Mouse (Mus musculus) kidney, embryonic 14.5 days (tissue): ENCODE data around the gene Tspan18. TPM values are rescaled to one million over a fixed set of nuclear protein-coding genes. Genes with fewer than 3 reads are reported as not detected.
A peak's percentile ranks its signal among the peaks of the same experiment; 100 is the strongest.

Source experiments
- ATAC-seq: fragments of 200-750 bp; cut with Nextera tagmentation; 2 replicates; pipeline ENCODE4 v1.8.0; 2017; ENCODE audit warnings: moderate number of reproducible peaks, mild to moderate bottlenecking, moderate TSS enrichment, moderate library complexity; ENCODE audit not compliant: low FRiP score, low TSS enrichment
- H3K27ac ChIP-seq: fragments of 300-500 bp; sonication (generic); 2 replicates; pipeline ENCODE4 v1.5.1; 2014; ENCODE audit warnings: low read depth, mild to moderate bottlenecking, low read length, moderate library complexity, mixed read lengths
- H3K27me3 ChIP-seq: fragments of 300-500 bp; sonication (generic); 2 replicates; pipeline ENCODE4 v1.6.1; 2014; ENCODE audit warnings: mild to moderate bottlenecking, low read length; ENCODE audit not compliant: control insufficient read depth, insufficient read depth
- H3K36me3 ChIP-seq: fragments of 300-500 bp; sonication (generic); 2 replicates; pipeline ENCODE4 v1.6.1; 2014; ENCODE audit warnings: low read length, mixed read lengths; ENCODE audit not compliant: control insufficient read depth, insufficient read depth
- H3K4me1 ChIP-seq: fragments of 300-500 bp; sonication (generic); 2 replicates; pipeline ENCODE4 v1.6.1; 2014; ENCODE audit warnings: low read length, mixed read lengths; ENCODE audit not compliant: control insufficient read depth, insufficient read depth
- H3K4me2 ChIP-seq: fragments of 300-500 bp; sonication (generic); replicated peaks from 2 replicates; pipeline ENCODE4 v1.6.1; 2014; ENCODE audit warnings: low read depth, mild to moderate bottlenecking, low read length
- H3K4me3 ChIP-seq: fragments of 300-500 bp; sonication (generic); 2 replicates; pipeline ENCODE4 v1.5.1; 2014; ENCODE audit warnings: mild to moderate bottlenecking, low read length
- H3K9ac ChIP-seq: fragments of 300-500 bp; sonication (generic); 2 replicates; pipeline ENCODE4 v1.6.1; 2014; ENCODE audit warnings: low read depth, mild to moderate bottlenecking, low read length, moderate library complexity
- H3K9me3 ChIP-seq: fragments of 300-500 bp; sonication (generic); 2 replicates; pipeline ENCODE4 v1.6.1; 2016; ENCODE audit warnings: low read length; ENCODE audit not compliant: control insufficient read depth
- WGBS: fragments of 180-500 bp; shearing (Covaris S2); extraction: QIAGEN DNeasy Blood & Tissue Kit; methylation state at CpG from one replicate; pipeline ENCODE4 v1.1.7; 2014; 5-methylcytosine and 5-hydroxymethylcytosine counted together
- polyA plus RNA-seq: library from polyadenylated mRNA; unstranded; fragments of >200 nt; fragmentation: Nextera tagmentation; extraction: Ambion mirVana; gene quantifications from 2 replicates; pipeline ENCODE4 v1.2.1, GENCODE M21; 2014

Tspan18 gene
- polyA plus RNA-seq, result 40.8 and 49.2 TPM in 2 replicates

- peaks cover 27% of the 10 kb centered on the region for H3K4me1 ChIP-seq
Measured at GRCm38 (mm10) chr2:93333817-93334731, at the start of gene Tspan18. Gene Tspan18 (minus strand): TSS chr2:93334505.

GRCm38 (mm10) chr2:93383831-93384230 lies 49.5 kb upstream of the Tspan18 start:
- Histone ChIP-seq H3K4me2 (no peak overlapping the region), H3K9me3 (no peaks in the 10 kb centered on the region), H3K27me3 (no peaks in the 10 kb centered on the region), H3K27ac (no peak overlapping the region), H3K4me1 (0 out of 2 replicates have a peak, but pooled peaks cover 3% of the 10 kb centered on the region), H3K36me3 (no peaks in the 10 kb centered on the region), H3K9ac (no peak overlapping the region), H3K4me3 (no peak overlapping the region)
- WGBS, result 83% methylated on average over 5 of the region's 5 CpGs
- no peak for ATAC-seq

More at GRCm38 (mm10) chr2:93333817-93334731, at the start of gene Tspan18:
- H3K9ac ChIP-seq, result peak within 1 kb of the TSS; percentile 83
- peak within 1 kb of the TSS; percentile 95 for H3K4me2 ChIP-seq
- H3K27ac ChIP-seq, result peak within 1 kb of the TSS; percentile 84
- ATAC-seq, result peak; percentile 85
- no peaks in the 10 kb centered on the region for H3K27me3 ChIP-seq
- no peaks in the 10 kb centered on the region; the same call in 1 of the 2 replicates for H3K36me3 ChIP-seq
- H3K9me3 ChIP-seq, result 0 out of 2 replicates have a peak, but pooled peaks cover 3% of the 10 kb centered on the region
- H3K4me3 ChIP-seq, result peak within 1 kb of the TSS; percentile 82
- WGBS, result under 1% methylated on average over 71 of the region's 95 CpGs

GRCm38 (mm10) chr2:93380680-93381089 lies 46.4 kb upstream of the Tspan18 start:
- Histone ChIP-seq H3K9me3 (no peaks in the 10 kb centered on the region), H3K27me3 (no peaks in the 10 kb centered on the region), H3K4me1 (0 out of 2 replicates have a peak, but pooled peaks cover 3% of the 10 kb centered on the region), H3K36me3 (no peaks in the 10 kb centered on the region), H3K27ac (no peak overlapping the region), H3K4me3 (no peak overlapping the region), H3K9ac (no peak overlapping the region), H3K4me2 (no peak overlapping the region)
- 27% methylated on average over 2 of the region's 2 CpGs for WGBS
- no peak for ATAC-seq

- no peak overlapping the region for H3K4me2 ChIP-seq
- H3K27ac ChIP-seq, result no peak overlapping the region
- no peaks in the 10 kb centered on the region for H3K9me3 ChIP-seq
- no peak overlapping the region for H3K9ac ChIP-seq
- 73% methylated on average over 15 of the region's 15 CpGs for WGBS
- 0 out of 2 replicates have a peak, but pooled peaks cover 3% of the 10 kb centered on the region for H3K4me1 ChIP-seq
- no peaks in the 10 kb centered on the region for H3K36me3 ChIP-seq
- no peak for ATAC-seq
- no peaks in the 10 kb centered on the region for H3K27me3 ChIP-seq
- no peak overlapping the region for H3K4me3 ChIP-seq
Measured at GRCm38 (mm10) chr2:93377797-93378196, 43.5 kb upstream of the Tspan18 start.

GRCm38 (mm10) chr2:93377157-93377556 lies 42.9 kb upstream of the Tspan18 start:
- 96% methylated on average over 3 of the region's 3 CpGs for WGBS
- Histone ChIP-seq H3K9me3 (no peaks in the 10 kb centered on the region), H3K27ac (no peak overlapping the region), H3K4me3 (no peak overlapping the region), H3K36me3 (no peaks in the 10 kb centered on the region), H3K4me1 (0 out of 2 replicates have a peak, but pooled peaks cover under 1% of the 10 kb centered on the region), H3K27me3 (no peaks in the 10 kb centered on the region), H3K9ac (no peak overlapping the region), H3K4me2 (no peak overlapping the region)
- ATAC-seq, result no peak

GRCm38 (mm10) chr2:93372872-93373271 lies 38.6 kb upstream of the Tspan18 start:
- Histone ChIP-seq H3K4me3 (no peak overlapping the region), H3K27ac (no peak overlapping the region), H3K9me3 (no peaks in the 10 kb centered on the region), H3K4me1 (0 out of 2 replicates have a peak, but pooled peaks cover 3% of the 10 kb centered on the region), H3K4me2 (no peak overlapping the region), H3K36me3 (no peaks in the 10 kb centered on the region), H3K9ac (no peak overlapping the region), H3K27me3 (no peaks in the 10 kb centered on the region)
- no peak for ATAC-seq
- WGBS, result 92% methylated on average over 10 of the region's 10 CpGs

GRCm38 (mm10) chr2:93372097-93372571 lies 37.8 kb upstream of the Tspan18 start:
- H3K9me3 ChIP-seq, result no peaks in the 10 kb centered on the region
- 17% methylated on average over 2 of the region's 6 CpGs for WGBS
- H3K27ac ChIP-seq, result no peak overlapping the region
- 0 out of 2 replicates have a peak, but pooled peaks cover 3% of the 10 kb centered on the region for H3K4me1 ChIP-seq
- H3K4me3 ChIP-seq, result no peak overlapping the region
- H3K36me3 ChIP-seq, result no peaks in the 10 kb centered on the region
- no peaks in the 10 kb centered on the region for H3K27me3 ChIP-seq
- H3K9ac ChIP-seq, result no peak overlapping the region
- peak; percentile 20; the same call in 1 of the 2 replicates for ATAC-seq
- H3K4me2 ChIP-seq, result no peak overlapping the region

- Histone ChIP-seq H3K27me3 (no peaks in the 10 kb centered on the region), H3K27ac (no peak overlapping the region), H3K4me2 (no peak overlapping the region), H3K9me3 (no peaks in the 10 kb centered on the region), H3K9ac (no peak overlapping the region), H3K36me3 (no peaks in the 10 kb centered on the region), H3K4me1 (0 out of 2 replicates have a peak, but pooled peaks cover 9% of the 10 kb centered on the region), H3K4me3 (no peak overlapping the region)
- WGBS, result 74% methylated on average over 8 of the region's 8 CpGs
- ATAC-seq, result no peak
Measured at GRCm38 (mm10) chr2:93368954-93369353, 34.6 kb upstream of the Tspan18 start.

- WGBS, result 69% methylated on average over 6 of the region's 6 CpGs
- Histone ChIP-seq H3K4me2 (no peak overlapping the region), H3K36me3 (no peaks in the 10 kb centered on the region), H3K27me3 (no peaks in the 10 kb centered on the region), H3K9me3 (no peaks in the 10 kb centered on the region), H3K27ac (no peak overlapping the region), H3K4me3 (no peak overlapping the region), H3K9ac (no peak overlapping the region), H3K4me1 (0 out of 2 replicates have a peak, but pooled peaks cover 9% of the 10 kb centered on the region)
- no peak for ATAC-seq
Measured at GRCm38 (mm10) chr2:93367962-93368361, 33.7 kb upstream of the Tspan18 start.
